Mouse (Mus musculus): ENCODE results near the gene Anks1b.

GRCm38 (mm10) chr10:90983046-90983445, 1109.7 kb downstream of the Anks1b start:
- no peak for TF ChIP-seq CTCF (conservative IDR thresholded peaks at IDR 0.05; ENCODE audit: insufficient read depth, insufficient read length, low read depth, low read length)
- TF ChIP-seq POLR2A (IDR thresholded peaks at IDR 0.05; ENCODE audit: low read depth, low read length): no peak

All from kidney, adult 2 months (tissue).